Mouse (Mus musculus): ENCODE measurements around the gene Gm45015. TPM values are rescaled to one million over a fixed set of nuclear protein-coding genes. Genes with fewer than 3 reads are reported as not detected.

The Gm45015 gene
- not detected for polyA plus RNA-seq (2012; fragmentation: generic; extraction: Trizol)
- long read RNA-seq, experiment 1 = 0 reads
- long read RNA-seq, experiment 2 = 0 reads

DNA sequence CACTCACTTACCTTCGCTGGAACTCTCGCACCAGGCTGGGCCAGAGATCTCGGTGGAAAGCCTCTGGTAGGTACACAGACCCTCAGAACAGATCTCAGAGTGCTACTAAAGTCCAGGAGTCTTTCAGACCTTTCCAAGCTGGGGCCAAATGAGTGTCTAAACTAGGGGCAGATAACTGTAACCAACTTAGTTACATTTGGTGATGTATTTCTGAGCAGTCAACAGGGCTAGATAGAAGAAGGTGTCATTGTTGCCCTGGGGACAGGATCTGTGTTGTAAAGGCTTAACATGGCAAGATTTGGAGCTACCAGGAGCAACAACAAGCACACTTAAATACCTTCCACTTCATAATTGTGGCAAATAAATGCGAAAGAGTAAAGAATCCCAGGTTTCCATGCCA lies at the start of gene Gm45015:
Gene Gm45015 (minus strand): TSS at position 101 of the 400 bp plus-strand sequence.
- Histone ChIP-seq H3K4me3 (ENCODE audit: insufficient read depth, poor library complexity, severe bottlenecking) (no peak within 1 kb of the TSS), H3K79me3 (ENCODE audit: low read depth) (no peaks in the 10 kb centered on the region), H3K36me3 (ENCODE audit: control insufficient read depth, insufficient read depth) (no peaks in the 10 kb centered on the region), H3K27me3 (ENCODE audit: control insufficient read depth, insufficient read depth, insufficient read length) (no peaks in the 10 kb centered on the region), H3K79me2 (ENCODE audit: control insufficient read depth, insufficient read depth) (no peaks in the 10 kb centered on the region), H3ac (ENCODE audit: control insufficient read depth, insufficient read length, low read depth) (no peak within 1 kb of the TSS)
- TF ChIP-seq MAX (IDR thresholded peaks at IDR 0.05) (no peak), MYOD1 (IDR thresholded peaks at IDR 0.05; ENCODE audit: control insufficient read depth, insufficient read length, low read depth) (no peak), USF1 (IDR thresholded peaks at IDR 0.05; ENCODE audit: low read depth) (no peak), CEBPB (IDR thresholded peaks at IDR 0.05; ENCODE audit: low read depth) (no peak), CTCF (IDR thresholded peaks at IDR 0.05; ENCODE audit: control insufficient read depth, insufficient read depth, insufficient read length) (no peak), MYOG (IDR thresholded peaks at IDR 0.05; ENCODE audit: control insufficient read depth, extremely low read depth, insufficient read length) (no peak), FOSL1 (IDR thresholded peaks at IDR 0.05; ENCODE audit: insufficient read depth, low read length, poor library complexity, severe bottlenecking) (no peak)

DNA sequence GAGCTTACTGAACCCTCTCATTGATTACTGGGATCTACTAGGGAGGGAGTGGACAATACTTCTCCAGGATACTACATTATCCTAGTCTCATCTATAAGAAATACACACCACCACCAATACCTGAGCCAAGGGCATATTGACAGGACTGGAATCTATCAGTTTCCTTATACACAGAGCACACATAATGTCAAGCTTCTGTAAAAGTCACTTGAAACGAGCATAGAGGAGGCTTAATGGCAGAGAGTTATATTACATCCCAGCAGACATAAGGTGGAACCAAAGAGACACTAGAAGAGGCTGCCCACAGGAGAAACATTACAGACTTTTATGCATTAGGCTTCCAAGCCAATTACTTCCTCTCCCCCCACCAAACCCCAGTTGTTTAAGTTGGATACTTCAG lies 48.3 kb upstream of the Gm45015 start:
- Histone ChIP-seq H3K27me3 (ENCODE audit: control insufficient read depth, insufficient read depth, insufficient read length) (no peaks in the 10 kb centered on the region), H3K36me3 (ENCODE audit: control insufficient read depth, insufficient read depth) (no peaks in the 10 kb centered on the region), H3K79me3 (ENCODE audit: low read depth) (no peaks in the 10 kb centered on the region), H3ac (ENCODE audit: control insufficient read depth, insufficient read length, low read depth) (no peak overlapping the region), H3K79me2 (ENCODE audit: control insufficient read depth, insufficient read depth) (no peaks in the 10 kb centered on the region), H3K4me3 (ENCODE audit: insufficient read depth, poor library complexity, severe bottlenecking) (no peak overlapping the region)
- TF ChIP-seq FOSL1 (IDR thresholded peaks at IDR 0.05; ENCODE audit: insufficient read depth, low read length, poor library complexity, severe bottlenecking) (no peak), MAX (IDR thresholded peaks at IDR 0.05) (no peak), USF1 (IDR thresholded peaks at IDR 0.05; ENCODE audit: low read depth) (no peak), MYOD1 (IDR thresholded peaks at IDR 0.05; ENCODE audit: control insufficient read depth, insufficient read length, low read depth) (no peak), CTCF (IDR thresholded peaks at IDR 0.05; ENCODE audit: control insufficient read depth, insufficient read depth, insufficient read length) (no peak), MYOG (IDR thresholded peaks at IDR 0.05; ENCODE audit: control insufficient read depth, extremely low read depth, insufficient read length) (no peak), CEBPB (IDR thresholded peaks at IDR 0.05; ENCODE audit: low read depth) (no peak)

DNA sequence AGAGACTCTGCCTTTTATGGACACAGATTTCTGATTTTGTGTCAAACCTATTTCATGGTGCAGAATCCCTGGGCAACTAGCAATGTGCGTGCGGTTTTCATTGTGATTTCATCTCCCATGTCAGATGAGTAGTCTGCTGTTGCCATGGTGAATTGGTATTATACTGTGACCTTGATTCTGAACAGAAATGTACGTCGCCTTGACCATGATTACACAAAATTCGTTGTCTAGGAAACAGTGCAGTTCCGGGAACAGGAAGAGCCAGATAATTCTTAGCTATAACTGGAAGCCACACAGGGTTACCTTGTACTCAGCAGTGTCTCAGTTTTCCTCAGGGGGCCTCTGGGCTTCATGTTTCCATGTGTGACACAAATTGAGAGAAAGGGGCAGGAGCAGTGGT lies 47.8 kb upstream of the Gm45015 start:
- TF ChIP-seq MYOG (IDR thresholded peaks at IDR 0.05; ENCODE audit: control insufficient read depth, extremely low read depth, insufficient read length) = no peak
- no peak for TF ChIP-seq MYOD1 (IDR thresholded peaks at IDR 0.05; ENCODE audit: control insufficient read depth, insufficient read length, low read depth)
- no peak for TF ChIP-seq FOSL1 (IDR thresholded peaks at IDR 0.05; ENCODE audit: insufficient read depth, low read length, poor library complexity, severe bottlenecking)
- TF ChIP-seq CTCF (IDR thresholded peaks at IDR 0.05; ENCODE audit: control insufficient read depth, insufficient read depth, insufficient read length) = no peak
- TF ChIP-seq MAX (IDR thresholded peaks at IDR 0.05) = no peak
- Histone ChIP-seq H3K27me3 (ENCODE audit: control insufficient read depth, insufficient read depth, insufficient read length) (no peaks in the 10 kb centered on the region), H3K79me2 (ENCODE audit: control insufficient read depth, insufficient read depth) (no peaks in the 10 kb centered on the region), H3K4me3 (ENCODE audit: insufficient read depth, poor library complexity, severe bottlenecking) (no peak overlapping the region), H3K79me3 (ENCODE audit: low read depth) (no peaks in the 10 kb centered on the region), H3K36me3 (ENCODE audit: control insufficient read depth, insufficient read depth) (no peaks in the 10 kb centered on the region), H3ac (ENCODE audit: control insufficient read depth, insufficient read length, low read depth) (no peak overlapping the region)

DNA sequence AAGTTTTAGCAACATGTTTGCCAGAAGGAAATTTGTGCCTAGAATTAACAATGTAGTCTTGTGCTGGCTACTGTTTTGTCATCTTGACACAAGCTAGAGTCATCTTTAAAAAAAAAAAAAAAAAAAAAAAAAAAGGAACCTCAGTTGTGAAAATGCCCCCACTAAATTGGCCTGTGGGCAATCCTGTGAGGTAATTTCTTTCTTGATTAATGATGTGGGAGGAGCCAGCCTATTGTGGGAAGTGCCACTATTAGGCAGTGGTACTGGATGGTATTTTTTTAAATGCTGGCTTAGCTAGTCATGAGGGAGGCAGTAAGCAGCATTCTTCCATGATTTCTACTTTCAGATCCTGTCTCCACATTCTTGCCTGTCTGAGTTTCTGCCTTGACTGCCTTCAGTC lies 26.7 kb upstream of the Gm45015 start:
- Histone ChIP-seq H3K36me3 (ENCODE audit: control insufficient read depth, insufficient read depth) (no peaks in the 10 kb centered on the region), H3K79me3 (ENCODE audit: low read depth) (no peaks in the 10 kb centered on the region), H3K79me2 (ENCODE audit: control insufficient read depth, insufficient read depth) (no peaks in the 10 kb centered on the region), H3K4me3 (ENCODE audit: insufficient read depth, poor library complexity, severe bottlenecking) (no peak overlapping the region), H3ac (ENCODE audit: control insufficient read depth, insufficient read length, low read depth) (no peak overlapping the region), H3K27me3 (ENCODE audit: control insufficient read depth, insufficient read depth, insufficient read length) (no peaks in the 10 kb centered on the region)
- TF ChIP-seq FOSL1 (IDR thresholded peaks at IDR 0.05; ENCODE audit: insufficient read depth, low read length, poor library complexity, severe bottlenecking) (no peak), MYOD1 (IDR thresholded peaks at IDR 0.05; ENCODE audit: control insufficient read depth, insufficient read length, low read depth) (no peak), CEBPB (IDR thresholded peaks at IDR 0.05; ENCODE audit: low read depth) (no peak), MAX (IDR thresholded peaks at IDR 0.05) (no peak)

DNA sequence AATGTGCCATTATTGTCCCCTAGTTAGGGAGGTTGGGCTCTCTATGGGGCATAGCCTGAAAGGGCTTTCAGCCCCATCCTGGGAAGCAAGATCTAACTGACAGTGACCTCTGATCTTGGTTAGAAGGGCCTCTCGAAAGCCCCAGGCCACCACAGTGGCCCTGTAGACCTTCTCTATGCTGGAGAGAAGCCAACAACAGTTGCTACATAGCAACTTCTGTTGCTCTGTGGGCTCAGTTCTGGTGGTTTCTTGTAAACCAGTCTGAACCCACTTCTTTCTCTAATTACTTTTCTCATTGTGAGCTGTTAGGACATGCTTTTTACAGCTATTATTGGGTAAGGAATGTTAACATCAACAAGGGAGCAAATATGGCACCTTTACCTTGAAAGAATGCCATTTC lies 20.1 kb upstream of the Gm45015 start:
- peaks cover 25% of the 10 kb centered on the region for H3K36me3 ChIP-seq (ENCODE audit: control insufficient read depth, insufficient read depth)
- H3ac ChIP-seq (ENCODE audit: control insufficient read depth, insufficient read length, low read depth) = no peak overlapping the region
- H3K27me3 ChIP-seq (ENCODE audit: control insufficient read depth, insufficient read depth, insufficient read length) = no peaks in the 10 kb centered on the region
- no peak overlapping the region for H3K4me3 ChIP-seq (ENCODE audit: insufficient read depth, poor library complexity, severe bottlenecking)
- H3K79me2 ChIP-seq (ENCODE audit: control insufficient read depth, insufficient read depth) = no peaks in the 10 kb centered on the region
- no peaks in the 10 kb centered on the region for H3K79me3 ChIP-seq (ENCODE audit: low read depth)
- TF ChIP-seq MAX (IDR thresholded peaks at IDR 0.05) = no peak
- no peak for TF ChIP-seq CTCF (IDR thresholded peaks at IDR 0.05; ENCODE audit: control insufficient read depth, insufficient read depth, insufficient read length)
- TF ChIP-seq MYOG (IDR thresholded peaks at IDR 0.05; ENCODE audit: control insufficient read depth, extremely low read depth, insufficient read length) = no peak
- TF ChIP-seq USF1 (IDR thresholded peaks at IDR 0.05; ENCODE audit: low read depth) = no peak
- TF ChIP-seq CEBPB (IDR thresholded peaks at IDR 0.05; ENCODE audit: low read depth) = no peak
- TF ChIP-seq MYOD1 (IDR thresholded peaks at IDR 0.05; ENCODE audit: control insufficient read depth, insufficient read length, low read depth) = no peak
- no peak for TF ChIP-seq FOSL1 (IDR thresholded peaks at IDR 0.05; ENCODE audit: insufficient read depth, low read length, poor library complexity, severe bottlenecking)

DNA sequence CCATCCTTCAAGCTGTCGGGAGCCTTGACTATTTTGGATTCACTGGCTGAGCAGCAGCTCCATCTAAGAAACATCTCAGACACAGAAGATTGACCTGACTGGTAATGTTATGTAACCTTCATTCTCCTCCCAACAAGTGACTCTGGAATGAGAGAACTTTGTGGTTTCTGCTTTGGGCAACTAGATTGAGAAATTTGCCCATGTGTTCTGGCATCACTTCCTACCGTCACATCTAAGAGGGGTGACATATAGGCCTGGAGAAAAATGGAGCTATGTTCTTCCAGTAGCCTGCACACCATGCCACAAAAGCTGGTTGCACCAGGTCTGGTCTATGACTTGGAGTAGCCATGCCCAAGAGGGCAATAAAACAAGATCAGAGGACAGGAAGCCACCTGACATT lies 19.5 kb upstream of the Gm45015 start:
- Histone ChIP-seq H3K27me3 (ENCODE audit: control insufficient read depth, insufficient read depth, insufficient read length) (no peaks in the 10 kb centered on the region), H3ac (ENCODE audit: control insufficient read depth, insufficient read length, low read depth) (no peak overlapping the region), H3K36me3 (ENCODE audit: control insufficient read depth, insufficient read depth) (peaks cover 28% of the 10 kb centered on the region), H3K79me2 (ENCODE audit: control insufficient read depth, insufficient read depth) (no peaks in the 10 kb centered on the region), H3K4me3 (ENCODE audit: insufficient read depth, poor library complexity, severe bottlenecking) (no peak overlapping the region), H3K79me3 (ENCODE audit: low read depth) (peaks cover 2% of the 10 kb centered on the region)
- TF ChIP-seq MYOD1 (IDR thresholded peaks at IDR 0.05; ENCODE audit: control insufficient read depth, insufficient read length, low read depth) (no peak), CTCF (IDR thresholded peaks at IDR 0.05; ENCODE audit: control insufficient read depth, insufficient read depth, insufficient read length) (no peak), MYOG (IDR thresholded peaks at IDR 0.05; ENCODE audit: control insufficient read depth, extremely low read depth, insufficient read length) (no peak), FOSL1 (IDR thresholded peaks at IDR 0.05; ENCODE audit: insufficient read depth, low read length, poor library complexity, severe bottlenecking) (no peak), USF1 (IDR thresholded peaks at IDR 0.05; ENCODE audit: low read depth) (no peak), MAX (IDR thresholded peaks at IDR 0.05) (no peak), CEBPB (IDR thresholded peaks at IDR 0.05; ENCODE audit: low read depth) (no peak)
